Mouse (Mus musculus): ENCODE data around the gene Cenph.
"Not testable (repeated sequence)": the region's sequence is repeated elsewhere in the genome, so short reads cannot be mapped to it uniquely, and the experiment has no call there.

Cenph gene

DNA sequence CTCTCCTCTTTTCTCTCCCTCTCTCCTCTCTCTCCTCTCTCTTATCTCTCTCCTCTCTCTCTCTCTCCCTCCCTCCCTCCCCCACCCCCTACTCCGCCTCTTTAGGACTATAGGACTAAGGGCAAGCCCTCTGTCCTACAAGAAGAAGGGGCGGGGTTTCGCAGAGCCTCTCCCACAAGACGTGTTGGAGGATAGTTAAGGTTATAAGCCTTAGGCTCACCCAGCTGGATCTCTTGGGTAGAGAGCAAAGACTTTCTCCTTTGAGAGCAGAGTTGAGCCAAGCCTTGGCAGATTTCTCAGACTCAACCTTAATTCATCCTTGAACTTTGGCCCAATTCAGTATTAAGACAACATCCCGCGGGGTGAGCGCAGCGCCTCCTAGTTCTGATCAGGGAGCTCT, 27.1 kb downstream of the Cenph start:
- no peak for DNase-seq (ENCODE audit: low read depth, low spot score)

- no peak for DNase-seq (ENCODE audit: low read depth, low spot score)
Measured at GRCm38 (mm10) chr13:100746090-100746489, 29.6 kb downstream of the Cenph start.

DNA sequence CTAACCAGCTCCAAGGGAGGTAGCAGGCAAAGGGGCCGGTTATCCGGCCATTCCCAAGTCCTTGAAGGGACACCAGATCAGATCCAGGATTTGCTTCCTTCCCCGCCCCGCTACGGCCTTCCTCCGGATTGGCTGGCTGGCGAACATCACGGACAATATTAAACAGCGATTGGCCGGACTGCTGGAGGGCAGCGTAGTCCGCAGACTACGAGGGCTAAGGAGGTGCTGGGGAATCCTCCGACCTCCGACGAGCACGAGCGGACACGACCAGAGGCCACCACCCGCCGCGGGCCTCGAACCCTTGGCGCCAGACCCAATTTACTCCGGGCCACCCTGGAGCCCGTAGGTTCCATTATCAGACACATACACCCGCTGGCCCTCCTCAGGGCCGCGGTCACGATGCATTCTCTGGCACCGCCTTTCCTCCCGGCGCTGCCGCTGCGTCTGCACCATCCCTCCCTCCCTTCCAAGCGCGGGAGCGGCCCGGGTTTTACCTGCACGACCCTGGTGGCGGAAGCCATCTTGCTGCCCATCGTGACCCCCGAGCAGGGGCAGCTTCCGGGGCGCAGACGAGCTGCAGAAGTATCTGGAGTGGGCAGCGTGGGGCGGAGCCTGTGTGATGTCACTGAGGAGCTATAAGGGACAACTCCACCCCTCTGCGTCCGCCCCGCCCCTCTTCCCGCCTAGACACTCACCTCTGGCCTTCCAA, 31.5 kb downstream of the Cenph start, which contains the start of gene Mrps36:
Mrps36 (minus strand) TSS at position 624 of the 709 bp plus-strand sequence.
- peak; percentile 93 for DNase-seq (ENCODE audit: low read depth, low spot score)

- DNase-seq (ENCODE audit: low read depth, low spot score), result no peak
Measured at GRCm38 (mm10) chr13:100743346-100744035, 32.2 kb downstream of the Cenph start.

GRCm38 (mm10) chr13:100742831-100743230, 32.9 kb downstream of the Cenph start:
- no peak for DNase-seq (ENCODE audit: low read depth, low spot score)

DNA sequence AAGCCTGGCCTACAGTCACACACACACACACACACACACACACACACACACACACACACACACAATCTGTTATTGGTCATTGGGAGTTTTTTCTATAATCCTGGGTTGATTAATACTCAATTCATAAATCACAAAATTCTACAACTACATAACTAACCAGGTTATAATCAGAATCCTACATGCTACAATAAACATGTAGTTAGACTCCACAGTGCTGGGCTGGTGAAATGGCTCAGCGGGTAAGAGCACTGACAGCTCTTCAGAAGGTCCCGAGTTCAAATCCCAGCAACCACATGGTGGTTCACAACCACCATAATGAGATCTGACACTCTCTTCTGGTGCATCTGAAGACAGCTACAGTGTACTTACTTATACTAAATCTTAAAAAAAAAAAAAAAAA, 42.9 kb downstream of the Cenph start:
- DNase-seq (ENCODE audit: low read depth, low spot score), result no peak

- peak; percentile 23 for DNase-seq (ENCODE audit: low read depth, low spot score)
Measured at GRCm38 (mm10) chr13:100731462-100732046, 44.1 kb downstream of the Cenph start.

DNA sequence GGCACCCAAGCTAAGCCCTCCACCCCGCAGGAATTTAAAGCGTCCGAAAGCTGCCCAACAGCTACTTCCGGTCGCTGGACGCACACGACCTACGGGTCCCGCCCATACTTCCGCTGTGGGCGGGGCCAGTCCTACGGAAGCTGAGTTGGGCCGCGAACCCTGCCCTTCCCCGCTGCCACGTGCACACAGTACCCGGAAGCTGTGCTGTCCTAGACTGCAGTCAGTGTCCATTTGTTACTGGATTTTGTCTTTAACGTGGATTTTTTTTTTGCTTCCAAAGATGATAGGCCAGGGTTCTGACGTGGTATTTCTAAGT, 44.9 kb downstream of the Cenph start, which contains the start of gene Cdk7:
Cdk7 (minus strand) TSS at position 79 of the 316 bp plus-strand sequence.
- DNase-seq (ENCODE audit: low read depth, low spot score), result peak; percentile 95

GRCm38 (mm10) chr13:100730153-100730860, 45.4 kb downstream of the Cenph start:
- no peak for DNase-seq (ENCODE audit: low read depth, low spot score)

DNA sequence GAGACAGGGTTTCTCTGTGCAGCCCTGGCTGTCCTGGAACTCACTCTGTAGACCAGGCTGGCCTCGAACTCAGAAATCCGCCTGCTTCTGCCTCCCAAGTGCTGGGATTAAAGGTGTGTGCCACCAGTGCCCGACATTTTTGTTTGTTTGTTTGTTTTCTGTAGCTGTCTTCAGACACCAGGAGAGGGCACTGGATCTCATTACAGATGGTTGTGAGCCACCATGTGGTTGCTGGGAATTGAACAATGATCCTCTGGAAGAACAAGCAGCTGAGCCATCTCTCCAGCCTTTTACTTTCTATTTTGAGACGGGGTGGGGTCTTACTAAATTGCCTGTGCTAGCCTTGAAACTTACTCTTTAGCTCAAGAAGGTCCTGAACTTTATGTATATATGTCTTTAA, 47.2 kb downstream of the Cenph start:
- DNase-seq (ENCODE audit: low read depth, low spot score), result not testable (repeated sequence)

DNA sequence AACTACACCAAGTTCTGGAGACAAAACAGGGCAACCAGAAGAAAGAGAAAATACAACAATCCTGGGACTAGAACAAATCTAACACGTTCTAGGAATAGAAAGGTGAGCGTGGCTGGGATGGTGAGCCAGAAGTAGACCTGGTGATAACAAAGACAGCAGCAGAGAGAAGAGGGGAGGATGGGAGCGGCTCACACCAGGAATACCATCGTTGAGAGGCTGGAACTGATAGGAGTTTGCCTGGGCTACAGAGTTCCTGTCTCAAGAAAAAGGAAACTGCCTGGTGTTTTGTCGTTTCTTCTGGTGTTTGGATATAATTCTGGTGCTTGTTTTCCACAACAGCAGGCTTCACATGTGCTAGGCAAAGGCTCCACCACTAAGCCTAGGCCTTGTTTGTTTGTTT, 47.6 kb downstream of the Cenph start:
- no peak for DNase-seq (ENCODE audit: low read depth, low spot score)

DNA sequence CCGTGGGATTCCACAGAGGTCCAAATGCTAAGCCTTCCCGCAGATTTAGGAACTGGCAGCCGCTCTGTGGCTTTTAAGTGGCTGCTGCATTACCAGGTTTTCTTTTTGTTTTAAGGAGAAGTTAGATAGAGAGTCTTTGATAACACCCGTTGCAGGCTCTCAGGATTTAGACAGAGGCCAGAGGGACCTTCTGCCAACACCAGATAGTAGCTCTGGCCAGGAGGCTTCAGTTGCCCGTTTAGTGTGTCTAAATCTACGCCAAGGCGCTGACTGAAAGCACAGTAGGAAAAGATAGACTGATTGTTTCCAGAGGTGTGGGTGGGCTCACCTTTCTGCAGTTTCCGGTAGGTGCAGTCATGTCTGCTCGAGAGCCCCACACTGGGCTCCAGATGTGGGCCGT, 50.5 kb downstream of the Cenph start:
- peak; percentile 14 for DNase-seq (ENCODE audit: low read depth, low spot score)

- DNase-seq (ENCODE audit: low read depth, low spot score), result no peak
Measured at GRCm38 (mm10) chr13:100724051-100724754, 51.5 kb downstream of the Cenph start.

DNA sequence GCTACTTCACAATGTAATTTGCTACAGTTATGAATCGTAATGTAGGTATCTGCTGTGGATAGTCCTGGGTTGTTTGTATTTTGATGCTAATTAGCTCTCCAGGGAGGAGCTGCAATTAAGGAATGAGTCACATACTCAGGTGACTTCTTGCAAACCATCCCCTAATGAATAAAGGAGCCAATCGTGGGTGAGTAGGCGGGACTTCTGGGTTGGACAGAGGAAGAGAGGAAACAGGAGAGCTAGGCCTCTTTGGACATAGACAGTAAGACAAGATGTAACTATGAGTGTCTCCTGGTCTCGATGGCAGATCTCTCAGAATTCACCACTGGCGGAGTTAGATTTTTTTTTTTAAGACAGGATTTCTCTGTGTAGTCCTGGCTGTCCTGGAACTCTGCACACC, 54.0 kb downstream of the Cenph start:
- DNase-seq (ENCODE audit: low read depth, low spot score), result no peak

DNA sequence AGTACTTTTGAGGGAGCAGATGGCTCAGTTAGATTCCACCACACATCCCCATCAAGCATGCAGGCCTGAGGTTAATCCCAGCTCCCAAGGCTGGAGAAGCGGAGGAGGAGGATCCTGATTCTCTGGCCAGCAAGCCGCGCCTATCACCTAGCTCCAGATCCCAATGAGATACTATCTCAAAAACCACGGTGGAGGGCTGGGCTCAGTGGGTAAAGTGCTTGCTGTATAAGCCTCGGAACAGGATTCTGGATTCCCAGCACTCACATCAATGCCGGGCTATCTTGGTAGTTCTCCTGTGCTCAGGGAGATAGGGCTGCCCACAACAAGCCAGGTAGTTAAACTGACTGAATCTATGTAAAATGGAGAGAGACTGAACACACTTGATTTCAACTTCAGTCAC, 60.2 kb downstream of the Cenph start:
- DNase-seq (ENCODE audit: low read depth, low spot score), result no peak
